Mouse (Mus musculus) right cerebral cortex, postnatal 25 days (tissue): ENCODE measurements around the gene Tln2.

Experiments used
- DNase-seq: peaks from one replicate; pipeline ENCODE4 v3.0.0; 2022

Tln2 gene

DNA sequence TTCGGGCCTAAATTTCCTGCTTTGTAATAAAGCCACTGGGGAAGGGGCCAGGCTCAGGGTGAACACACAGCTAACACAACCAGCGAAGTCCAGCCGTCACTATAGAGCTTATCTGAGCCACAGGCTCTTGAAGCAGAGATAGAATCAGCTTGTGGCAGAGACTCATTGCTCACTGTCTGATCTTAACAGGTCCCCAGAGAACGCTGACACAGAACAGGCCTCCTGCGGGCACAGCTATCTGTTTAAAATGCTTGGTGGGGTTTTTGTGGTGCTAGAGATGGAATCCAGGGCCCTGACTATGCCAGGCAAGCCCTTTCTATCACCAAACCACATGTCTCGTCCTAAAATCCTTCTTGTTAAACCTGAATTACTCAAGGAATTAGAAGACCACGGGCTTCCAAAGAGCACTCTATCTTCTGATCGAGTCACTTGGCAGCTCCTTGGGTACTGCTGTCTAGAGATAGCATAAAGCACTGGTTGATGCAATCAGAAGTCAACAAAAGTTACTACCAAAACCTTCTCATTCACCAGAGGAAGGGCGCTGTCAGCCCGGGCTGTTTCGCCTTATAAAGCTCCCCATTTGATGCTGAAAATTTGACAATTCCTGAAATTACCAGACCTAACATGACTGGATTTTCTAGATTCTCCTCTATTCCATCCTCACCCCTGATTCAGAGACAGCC, 95.9 kb downstream of the Tln2 start:
- no peak for DNase-seq

- no peak for DNase-seq
Observed at GRCm38 (mm10) chr9:67441484-67441883, 118.0 kb downstream of the Tln2 start.

GRCm38 (mm10) chr9:67437511-67437910, 122.0 kb downstream of the Tln2 start:
- DNase-seq: no peak

- no peak for DNase-seq
Observed at GRCm38 (mm10) chr9:67435333-67436154, 124.0 kb downstream of the Tln2 start.

DNA sequence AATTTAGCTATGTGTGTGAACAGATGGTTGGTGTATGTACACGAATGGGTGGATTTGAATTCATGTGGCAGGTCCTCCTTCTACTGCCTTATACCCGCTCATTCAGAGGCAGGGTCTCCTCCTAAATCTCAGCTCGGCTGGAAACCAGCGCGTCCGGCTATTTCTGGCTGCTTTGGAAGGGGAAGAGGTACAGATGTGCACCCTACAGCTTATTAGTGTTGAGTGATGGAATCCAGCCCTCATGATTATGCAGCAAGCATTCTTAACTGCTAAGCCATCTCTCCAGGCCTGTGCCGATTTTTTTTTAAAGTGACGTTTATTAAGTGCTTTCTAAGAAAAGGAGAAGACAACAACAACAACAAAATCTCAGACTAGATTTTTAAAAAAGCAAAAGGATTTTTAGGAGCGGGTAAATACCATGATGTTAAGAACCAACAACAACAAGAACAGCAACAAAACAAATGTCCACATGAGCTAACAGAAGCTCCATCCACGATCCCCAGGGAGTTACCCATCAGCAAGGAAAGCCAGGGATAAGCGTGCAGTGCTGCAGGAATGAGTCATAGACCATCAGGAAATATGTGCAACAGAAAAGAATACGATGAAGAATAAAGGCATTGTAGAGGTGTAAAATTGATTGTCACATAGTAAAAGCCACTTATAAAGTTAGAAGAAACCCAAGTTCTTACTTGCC, 130.2 kb downstream of the Tln2 start:
- no peak for DNase-seq

GRCm38 (mm10) chr9:67428306-67429047, 131.0 kb downstream of the Tln2 start:
- no peak for DNase-seq

DNA sequence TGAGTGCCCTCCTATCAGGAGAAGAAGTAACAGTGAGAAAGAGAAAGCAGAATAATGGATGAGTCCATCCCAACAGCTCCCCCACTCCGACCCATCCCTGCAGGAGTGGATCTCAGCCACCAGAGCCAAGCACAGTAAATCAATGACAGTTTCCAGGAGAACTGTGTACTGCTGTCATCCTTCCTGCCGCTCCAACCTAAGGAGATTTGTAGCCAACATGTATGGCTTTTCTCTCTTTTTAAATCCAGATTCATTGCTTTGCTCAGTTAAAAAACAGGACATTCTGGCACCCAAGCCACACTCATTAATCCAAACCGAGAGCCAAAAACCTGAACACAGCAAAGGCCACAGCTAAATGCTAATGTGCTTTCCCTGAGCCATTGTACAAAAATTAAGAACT, 133.2 kb downstream of the Tln2 start:
- DNase-seq: no peak

GRCm38 (mm10) chr9:67424110-67424509, 135.4 kb downstream of the Tln2 start:
- DNase-seq: no peak

DNA sequence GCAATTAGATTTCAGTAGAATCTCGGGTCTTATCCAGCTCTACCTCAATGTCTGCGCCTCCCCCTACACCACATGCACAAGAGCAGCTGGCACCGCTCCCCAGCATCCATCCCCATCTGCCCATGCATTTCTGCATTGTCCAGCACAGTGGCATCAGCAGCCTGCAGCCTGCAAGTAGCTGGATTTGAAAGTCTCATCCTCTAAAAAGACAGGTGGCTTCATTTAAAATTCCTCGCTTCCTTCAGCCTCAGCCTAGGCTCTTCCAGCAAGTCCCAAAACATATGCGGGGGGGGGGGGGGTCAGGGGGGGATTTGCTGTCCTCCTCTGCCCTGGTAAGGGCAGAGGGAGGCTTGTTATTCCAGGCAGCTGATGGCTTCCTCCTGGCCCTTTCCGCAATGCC, 141.4 kb downstream of the Tln2 start:
- DNase-seq: no peak

GRCm38 (mm10) chr9:67410667-67411066, 148.8 kb downstream of the Tln2 start:
- DNase-seq: no peak

GRCm38 (mm10) chr9:67404736-67405135, 154.8 kb downstream of the Tln2 start:
- DNase-seq: no peak

- DNase-seq: no peak
Observed at GRCm38 (mm10) chr9:67399563-67399962, 159.9 kb downstream of the Tln2 start.

DNA sequence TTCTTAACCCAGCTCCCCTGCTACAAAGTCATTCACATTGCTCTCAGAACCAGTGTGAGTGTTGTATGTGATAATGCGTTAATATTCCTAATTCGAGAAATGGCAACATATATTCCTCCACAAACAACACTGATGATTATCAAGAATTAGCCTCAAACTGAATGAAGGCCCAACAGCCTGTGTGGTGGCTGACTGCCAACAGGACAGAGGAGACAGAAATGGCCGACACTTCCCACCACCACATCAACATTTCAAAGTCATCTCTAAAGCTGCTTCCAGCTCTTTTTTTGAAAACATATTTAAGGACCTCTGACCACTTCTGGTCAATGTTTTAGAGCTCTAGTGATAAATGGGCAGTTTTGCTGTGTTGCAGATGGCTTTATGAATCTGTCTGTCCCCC, 161.7 kb downstream of the Tln2 start:
- no peak for DNase-seq

- DNase-seq: no peak
Observed at GRCm38 (mm10) chr9:67396446-67396845, 163.1 kb downstream of the Tln2 start.

DNA sequence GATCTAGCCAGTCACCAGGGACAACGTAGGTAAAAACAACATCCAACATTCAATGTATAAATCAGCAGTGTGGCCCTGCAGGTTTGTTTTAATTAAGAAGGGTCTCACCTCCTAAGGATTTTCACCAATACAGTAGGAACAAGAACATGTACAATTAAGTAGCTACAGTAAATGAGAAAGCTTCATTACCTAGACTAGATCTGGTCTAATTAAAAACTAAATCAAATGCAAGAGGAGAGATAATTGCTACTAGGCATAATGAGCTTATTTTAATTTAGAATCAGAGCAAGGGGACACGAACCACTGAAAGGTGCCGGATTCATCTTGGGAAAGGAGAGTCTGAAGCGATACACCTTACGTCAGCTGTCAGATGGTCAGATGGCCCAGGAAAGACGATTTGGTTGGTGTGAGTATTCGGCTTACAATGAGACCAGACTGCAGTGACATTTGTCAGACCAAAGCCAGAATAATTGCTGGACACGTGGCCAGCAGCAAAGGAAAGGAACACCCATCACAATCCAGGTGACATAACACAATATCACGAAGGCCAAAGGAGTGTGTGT, 175.4 kb downstream of the Tln2 start:
- DNase-seq: no peak

DNA sequence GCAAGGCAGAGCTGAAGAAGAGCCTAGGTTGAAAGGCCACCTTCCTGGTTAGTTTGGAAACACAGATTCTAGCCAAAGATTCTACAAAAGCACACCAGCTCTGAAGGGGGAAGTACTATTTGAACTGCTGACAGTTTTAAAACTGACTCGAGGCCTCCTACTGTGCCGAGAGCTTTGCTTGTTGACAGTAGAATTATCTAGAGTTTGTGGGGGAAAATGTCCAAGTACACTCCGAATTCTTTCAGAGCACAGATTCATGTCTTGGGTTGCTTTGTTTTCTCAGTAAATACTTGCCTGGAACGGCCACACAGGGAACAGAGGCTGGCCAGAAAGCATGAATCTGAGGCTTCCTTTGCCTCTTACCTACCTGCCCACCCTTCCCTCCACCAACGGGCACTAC, 179.4 kb downstream of the Tln2 start:
- no peak for DNase-seq

- DNase-seq: no peak
Observed at GRCm38 (mm10) chr9:67378772-67379171, 180.7 kb downstream of the Tln2 start.

- DNase-seq: no peak
Observed at GRCm38 (mm10) chr9:67368078-67368477, 191.4 kb downstream of the Tln2 start.

DNA sequence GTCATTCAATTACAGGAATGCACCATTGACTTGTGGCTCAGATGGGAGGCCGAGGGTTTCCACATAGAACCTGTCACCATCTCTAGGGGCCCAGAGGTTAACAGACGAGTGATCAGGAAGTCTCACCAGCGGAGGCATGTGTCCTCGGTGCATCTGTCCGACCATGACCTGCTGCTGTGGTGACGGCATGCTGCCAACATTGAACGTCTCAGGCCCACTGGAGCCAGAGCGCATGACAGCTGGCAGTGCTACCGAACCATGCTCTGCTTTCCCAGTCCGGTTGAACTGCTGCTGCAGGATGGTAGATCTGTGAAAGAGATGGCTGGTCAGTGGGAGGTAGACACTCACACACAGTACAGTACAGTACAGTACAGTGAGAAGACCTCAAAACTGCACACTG, 197.0 kb downstream of the Tln2 start:
- no peak for DNase-seq

DNA sequence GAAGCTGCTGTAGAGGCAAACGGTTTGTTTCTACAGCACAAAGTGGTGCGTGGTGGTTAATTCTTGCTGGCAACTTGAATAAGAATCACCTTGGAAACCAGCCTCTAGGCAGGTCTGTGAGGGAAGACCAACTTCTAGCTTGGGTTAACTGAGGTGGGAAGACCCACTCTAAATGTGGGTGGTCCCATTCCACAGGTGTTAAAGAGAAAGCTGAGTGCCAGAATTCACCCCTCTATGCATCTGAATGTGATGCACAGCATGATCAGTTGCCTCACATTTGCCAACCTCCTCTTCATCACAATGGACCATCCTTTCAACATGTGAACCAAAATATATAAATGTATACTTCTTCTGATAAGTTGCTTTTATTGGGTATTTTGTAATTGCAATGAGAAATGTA, 197.4 kb downstream of the Tln2 start:
- no peak for DNase-seq

- no peak for DNase-seq
Observed at GRCm38 (mm10) chr9:67361511-67361910, 198.0 kb downstream of the Tln2 start.

DNA sequence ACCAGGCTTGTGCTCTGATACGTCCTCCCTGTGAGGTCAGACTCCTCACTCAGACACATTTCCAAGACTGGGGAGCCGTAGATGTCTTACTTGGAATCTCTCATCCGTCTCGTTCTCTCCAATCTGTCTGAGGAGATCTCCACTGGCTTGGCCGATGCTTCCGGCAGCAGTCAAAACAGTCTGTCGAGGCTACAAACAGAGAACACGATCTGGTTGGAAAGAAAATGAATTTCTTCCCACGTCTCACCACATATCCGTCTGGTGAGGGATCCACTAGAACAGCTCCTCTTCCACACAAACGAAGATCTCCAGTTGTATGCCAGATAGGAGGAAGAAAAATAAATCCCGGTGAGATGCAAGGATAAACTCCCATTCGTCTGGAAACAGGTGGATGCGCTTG, 205.1 kb downstream of the Tln2 start:
- no peak for DNase-seq

DNA sequence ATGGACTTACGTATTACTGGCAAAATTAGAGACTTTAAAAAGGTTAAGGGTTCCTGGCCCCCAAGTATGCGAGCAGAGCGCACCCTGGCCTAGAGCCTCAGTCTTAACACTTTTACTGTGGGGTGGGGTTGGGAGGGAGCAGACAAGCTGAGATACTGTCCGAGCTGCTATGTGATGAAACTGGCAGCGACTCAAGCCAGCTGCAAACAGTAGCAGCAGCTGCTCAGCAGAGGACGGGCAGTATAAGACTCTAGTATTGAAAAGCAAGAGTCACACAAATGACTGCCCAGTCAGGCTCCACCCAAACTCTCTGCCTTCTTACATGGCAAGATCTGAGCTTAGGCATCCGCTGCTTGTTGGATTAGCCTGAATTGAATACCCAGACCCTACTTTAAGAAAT, 206.1 kb downstream of the Tln2 start:
- DNase-seq: no peak
